Mouse (Mus musculus): ENCODE results near the gene Tmem80. TPM values are rescaled to one million over a fixed set of nuclear protein-coding genes. Genes with fewer than 3 reads are reported as not detected.

Gene Tmem80
- polyA plus RNA-seq (2014; fragmentation: Nextera tagmentation; extraction: Ambion mirVana): 29.7 and 31.9 TPM in 2 replicates

DNA sequence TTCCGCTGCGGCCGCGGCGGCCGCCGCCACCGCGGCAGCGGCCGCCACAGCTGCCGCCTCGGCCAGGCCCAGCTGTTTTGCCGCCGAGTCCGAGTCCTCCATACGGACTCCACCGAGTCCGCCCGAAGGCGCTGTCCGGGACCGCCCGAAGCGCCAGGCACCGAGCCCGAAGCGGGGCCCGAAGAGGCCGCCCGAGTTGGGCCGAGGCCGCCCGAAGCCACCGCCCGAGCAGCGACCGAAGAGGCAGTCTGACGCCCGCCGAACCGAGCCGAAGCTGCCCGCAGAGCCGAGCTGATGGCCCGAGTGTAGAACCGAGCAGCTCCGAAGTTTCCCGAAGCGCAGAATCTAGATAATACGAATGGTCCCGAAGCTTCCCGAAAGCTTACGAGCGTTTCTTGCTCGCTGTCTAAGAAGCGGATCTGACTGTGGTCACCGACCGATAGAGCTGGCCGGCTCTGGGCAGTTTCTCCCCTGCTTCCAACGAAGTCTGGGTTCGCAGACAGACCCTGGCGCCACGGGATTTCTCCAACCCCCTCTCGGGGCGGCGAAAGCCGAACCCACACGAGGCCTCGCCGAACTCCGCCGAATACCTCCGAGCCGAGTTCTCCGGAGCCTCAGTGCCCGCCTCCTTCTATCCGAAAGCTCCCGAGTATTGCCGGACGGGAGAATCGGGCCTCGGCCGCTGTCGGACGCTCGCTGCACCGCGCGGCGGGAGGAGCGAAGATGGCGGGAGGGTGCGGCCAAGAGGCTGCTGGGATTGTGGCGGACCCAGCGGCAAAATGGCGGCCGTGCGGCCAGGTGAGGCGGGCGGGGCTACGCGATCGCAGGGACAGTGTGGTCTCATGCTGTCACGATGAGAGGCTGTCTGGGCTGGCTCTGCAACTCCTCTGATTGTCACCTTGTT, at the start of gene Tmem80, which contains the start of gene Deaf1:
Gene Tmem80 (plus strand): TSS at position 271 of the 904 bp plus-strand sequence.
Gene Deaf1 (minus strand): TSS at position 222 of the 904 bp plus-strand sequence.
- ATAC-seq (ENCODE audit: low FRiP score): peak; percentile 96
- peak within 1 kb of the TSS; percentile 99 for H3K27ac ChIP-seq (ENCODE audit: low read depth, low read length)
- H3K27me3 ChIP-seq (ENCODE audit: control insufficient read depth, insufficient read depth, low read length): no peaks in the 10 kb centered on the region
- peak within 1 kb of the TSS; percentile 68 for H3K4me3 ChIP-seq (ENCODE audit: low read depth, low read length)
- H3K9ac ChIP-seq (ENCODE audit: low read depth, low read length): peak within 1 kb of the TSS; percentile 95
- H3K4me1 ChIP-seq (replicated peaks; ENCODE audit: control insufficient read depth, insufficient read depth, low read length): peaks cover 11% of the 10 kb centered on the region
- H3K9me3 ChIP-seq (ENCODE audit: control insufficient read depth, low read length): no peaks in the 10 kb centered on the region
- H3K4me2 ChIP-seq (replicated peaks; ENCODE audit: low read depth, low read length): peak within 1 kb of the TSS; percentile 97
- DNase-seq (ENCODE audit: low spot score): peak; percentile 98
- under 1% methylated on average over 105 of the region's 105 CpGs for WGBS
- peaks cover 5% of the 10 kb centered on the region; the same call in 1 of the 2 replicates for H3K36me3 ChIP-seq (ENCODE audit: control insufficient read depth, insufficient read depth, low read length)

DNA sequence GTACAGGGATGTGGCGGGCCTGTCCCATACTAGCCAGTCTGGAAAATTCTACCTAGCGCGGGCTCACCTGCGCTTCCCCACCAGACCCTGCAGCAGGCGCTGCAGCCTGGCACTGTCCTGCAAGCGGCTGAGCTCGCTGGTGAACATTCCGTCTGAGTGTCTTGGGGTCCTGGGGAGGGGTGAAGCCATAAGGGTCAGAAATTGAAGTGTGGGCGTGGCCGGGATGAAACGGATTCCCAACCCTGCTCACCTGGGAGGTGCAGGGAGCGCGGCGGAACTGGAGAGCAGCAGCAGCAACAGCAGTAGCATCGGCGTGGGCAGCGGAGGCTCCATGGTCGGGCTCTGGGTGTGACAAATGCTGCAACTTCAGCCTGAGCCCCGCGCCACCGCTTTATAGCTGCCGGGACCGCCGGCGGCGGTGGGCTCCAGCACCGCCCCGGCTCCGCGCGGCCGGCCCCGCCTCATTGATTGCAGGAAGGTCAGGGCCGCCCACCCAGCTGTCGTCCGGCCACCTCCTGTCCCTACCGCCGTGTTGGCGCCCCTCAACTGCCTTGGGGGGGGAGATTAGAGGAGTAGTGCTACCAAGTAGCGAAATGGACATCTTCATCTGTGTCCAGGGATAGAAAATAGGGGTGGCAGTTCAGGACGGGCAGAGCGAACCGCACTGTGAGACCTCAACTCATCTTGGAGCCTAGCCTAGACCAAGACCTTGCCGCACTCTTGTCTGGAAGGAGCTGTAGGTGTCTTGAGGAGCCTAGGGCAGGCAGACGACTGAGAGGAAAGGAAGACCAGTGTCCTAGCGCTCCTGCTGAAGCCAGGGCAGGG, 48.6 kb upstream of the Tmem80 start, which contains the start of gene Sct:
Gene Sct (minus strand): TSS at position 368 of the 825 bp plus-strand sequence.
- Histone ChIP-seq H3K36me3 (ENCODE audit: control insufficient read depth, insufficient read depth, low read length) (no peaks in the 10 kb centered on the region), H3K4me1 (replicated peaks; ENCODE audit: control insufficient read depth, insufficient read depth, low read length) (peaks cover 5% of the 10 kb centered on the region; the same call in 1 of the 2 replicates), H3K4me3 (ENCODE audit: low read depth, low read length) (peak within 1 kb of the TSS; percentile 38), H3K9me3 (ENCODE audit: control insufficient read depth, low read length) (no peaks in the 10 kb centered on the region), H3K27me3 (ENCODE audit: control insufficient read depth, insufficient read depth, low read length) (0 out of 2 replicates have a peak, but pooled peaks cover 3% of the 10 kb centered on the region), H3K4me2 (replicated peaks; ENCODE audit: low read depth, low read length) (peak within 1 kb of the TSS; percentile 87), H3K27ac (ENCODE audit: low read depth, low read length) (no peak within 1 kb of the TSS), H3K9ac (ENCODE audit: low read depth, low read length) (peak within 1 kb of the TSS; percentile 39)
- 2% methylated on average over 42 of the region's 46 CpGs for WGBS
- ATAC-seq (ENCODE audit: low FRiP score): peak; percentile 73
- DNase-seq (ENCODE audit: low spot score): peak; percentile 72

DNA sequence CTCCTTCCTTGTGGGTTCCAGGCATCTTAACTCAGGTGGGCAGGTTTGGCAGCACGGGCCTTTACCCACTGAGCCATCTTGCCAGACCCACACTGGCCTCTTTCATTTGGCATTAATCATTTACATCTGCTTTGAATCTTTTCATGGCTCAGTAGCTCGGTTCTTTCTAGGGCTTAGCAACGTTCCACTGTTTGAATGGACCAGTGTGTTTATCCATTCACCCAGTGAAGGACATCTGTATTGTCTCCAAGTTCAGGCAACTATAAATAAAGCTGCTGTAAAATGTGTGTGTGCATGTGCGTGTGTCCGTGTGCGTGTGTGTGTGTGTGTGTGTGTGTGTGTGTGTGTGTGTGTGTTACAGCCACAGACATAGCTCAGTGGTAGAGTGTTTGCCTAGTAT, 46.1 kb upstream of the Tmem80 start:
- no peak overlapping the region for H3K27ac ChIP-seq (ENCODE audit: low read depth, low read length)
- no peak for DNase-seq (ENCODE audit: low spot score)
- no peaks in the 10 kb centered on the region for H3K9me3 ChIP-seq (ENCODE audit: control insufficient read depth, low read length)
- H3K9ac ChIP-seq (ENCODE audit: low read depth, low read length): no peak overlapping the region
- 0 out of 2 replicates have a peak, but pooled peaks cover 3% of the 10 kb centered on the region for H3K27me3 ChIP-seq (ENCODE audit: control insufficient read depth, insufficient read depth, low read length)
- H3K4me3 ChIP-seq (ENCODE audit: low read depth, low read length): no peak overlapping the region
- no peaks in the 10 kb centered on the region for H3K36me3 ChIP-seq (ENCODE audit: control insufficient read depth, insufficient read depth, low read length)
- no peak for ATAC-seq (ENCODE audit: low FRiP score)
- no peak overlapping the region for H3K4me2 ChIP-seq (replicated peaks; ENCODE audit: low read depth, low read length)
- WGBS: 52% methylated on average over 6 of the region's 6 CpGs
- peaks cover 5% of the 10 kb centered on the region; the same call in 1 of the 2 replicates for H3K4me1 ChIP-seq (replicated peaks; ENCODE audit: control insufficient read depth, insufficient read depth, low read length)

DNA sequence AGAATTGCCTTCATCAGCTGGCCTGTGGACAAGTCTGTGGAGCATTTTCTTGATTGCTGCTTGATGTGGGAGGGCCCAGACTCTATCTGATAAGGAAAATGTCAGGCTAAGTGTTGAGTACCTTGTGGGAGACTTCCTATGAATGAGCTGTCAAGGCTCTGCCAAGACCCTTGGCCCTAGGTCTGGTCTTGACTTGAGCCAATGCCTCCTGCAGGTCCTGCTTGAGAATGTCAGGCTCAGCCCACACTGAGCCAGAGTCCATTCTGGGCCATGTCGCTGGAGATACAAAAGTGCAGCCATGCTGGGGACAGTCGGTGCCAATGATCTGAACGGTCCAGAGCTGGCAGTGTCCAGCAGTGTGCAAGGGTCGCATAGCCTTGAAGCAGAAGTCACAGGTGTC, 44.8 kb upstream of the Tmem80 start:
- H3K27ac ChIP-seq (ENCODE audit: low read depth, low read length): no peak overlapping the region
- H3K36me3 ChIP-seq (ENCODE audit: control insufficient read depth, insufficient read depth, low read length): no peaks in the 10 kb centered on the region
- no peak overlapping the region for H3K9ac ChIP-seq (ENCODE audit: low read depth, low read length)
- no peak overlapping the region for H3K4me2 ChIP-seq (replicated peaks; ENCODE audit: low read depth, low read length)
- DNase-seq (ENCODE audit: low spot score) (no peak), ATAC-seq (ENCODE audit: low FRiP score) (no peak)
- H3K4me3 ChIP-seq (ENCODE audit: low read depth, low read length): no peak overlapping the region
- H3K4me1 ChIP-seq (replicated peaks; ENCODE audit: control insufficient read depth, insufficient read depth, low read length): peaks cover 5% of the 10 kb centered on the region; the same call in 1 of the 2 replicates
- no peaks in the 10 kb centered on the region for H3K9me3 ChIP-seq (ENCODE audit: control insufficient read depth, low read length)
- 0 out of 2 replicates have a peak, but pooled peaks cover 3% of the 10 kb centered on the region for H3K27me3 ChIP-seq (ENCODE audit: control insufficient read depth, insufficient read depth, low read length)
- WGBS: 81% methylated on average over 4 of the region's 4 CpGs

DNA sequence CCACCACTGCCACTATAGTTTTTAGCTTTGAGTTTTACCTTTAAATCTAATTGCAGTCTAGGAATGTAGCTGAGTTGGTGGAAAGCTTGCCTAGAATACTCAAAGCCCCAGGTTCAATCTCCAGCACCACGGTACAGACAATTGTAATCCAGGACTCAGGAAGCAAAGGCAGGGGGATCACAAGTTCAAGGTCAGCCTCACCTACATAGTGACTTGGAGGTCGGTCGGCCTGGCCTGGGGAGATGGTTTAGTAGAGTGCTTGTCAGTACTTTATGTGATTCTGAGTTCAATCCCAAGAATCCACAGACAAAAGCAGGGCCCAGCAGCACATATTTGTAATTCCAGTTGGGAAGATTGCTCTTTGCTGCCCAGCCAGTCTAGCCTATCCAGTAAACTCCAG, 39.5 kb upstream of the Tmem80 start:
- H3K4me1 ChIP-seq (replicated peaks; ENCODE audit: control insufficient read depth, insufficient read depth, low read length): peaks cover 3% of the 10 kb centered on the region; the same call in 1 of the 2 replicates
- 82% methylated on average over 3 of the region's 3 CpGs for WGBS
- ATAC-seq (ENCODE audit: low FRiP score) (no peak), DNase-seq (ENCODE audit: low spot score) (no peak)
- H3K4me2 ChIP-seq (replicated peaks; ENCODE audit: low read depth, low read length): no peak overlapping the region
- no peak overlapping the region for H3K27ac ChIP-seq (ENCODE audit: low read depth, low read length)
- H3K9ac ChIP-seq (ENCODE audit: low read depth, low read length): no peak overlapping the region
- H3K27me3 ChIP-seq (ENCODE audit: control insufficient read depth, insufficient read depth, low read length): peaks cover 30% of the 10 kb centered on the region
- no peak overlapping the region for H3K4me3 ChIP-seq (ENCODE audit: low read depth, low read length)
- H3K9me3 ChIP-seq (ENCODE audit: control insufficient read depth, low read length): no peaks in the 10 kb centered on the region
- H3K36me3 ChIP-seq (ENCODE audit: control insufficient read depth, insufficient read depth, low read length): no peaks in the 10 kb centered on the region

DNA sequence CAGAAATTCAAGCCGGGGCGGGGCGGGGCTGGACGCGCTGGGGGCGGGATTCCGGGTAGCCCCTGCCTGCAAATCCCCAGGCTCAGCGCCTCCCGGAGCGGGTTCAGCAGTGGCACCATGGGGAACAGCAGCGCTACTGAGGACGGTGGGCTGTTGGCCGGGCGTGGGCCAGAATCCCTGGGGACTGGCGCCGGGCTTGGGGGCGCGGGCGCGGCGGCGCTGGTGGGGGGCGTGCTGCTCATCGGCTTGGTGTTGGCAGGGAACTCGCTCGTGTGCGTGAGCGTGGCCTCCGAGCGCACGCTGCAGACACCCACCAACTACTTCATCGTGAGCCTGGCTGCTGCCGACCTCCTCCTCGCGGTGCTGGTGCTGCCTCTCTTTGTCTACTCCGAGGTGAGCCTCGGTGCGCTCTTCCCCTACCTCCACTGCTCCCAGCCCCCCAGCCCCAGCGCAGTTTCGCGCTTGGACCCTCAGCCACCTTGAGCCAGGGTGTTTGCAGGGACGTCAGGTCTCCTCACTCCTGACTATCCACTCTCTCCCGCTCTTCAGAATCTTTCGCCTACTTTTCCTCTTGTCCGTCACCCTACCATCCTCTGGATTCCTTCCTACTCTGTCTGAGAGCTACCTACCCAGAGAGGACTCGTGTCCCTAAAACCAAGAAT, 35.5 kb upstream of the Tmem80 start, which contains the start of gene Drd4:
Gene Drd4 (plus strand): TSS at position 86 of the 662 bp plus-strand sequence.
- Histone ChIP-seq H3K27ac (ENCODE audit: low read depth, low read length) (no peak within 1 kb of the TSS), H3K27me3 (ENCODE audit: control insufficient read depth, insufficient read depth, low read length) (peaks cover 58% of the 10 kb centered on the region), H3K4me1 (replicated peaks; ENCODE audit: control insufficient read depth, insufficient read depth, low read length) (peaks cover 7% of the 10 kb centered on the region), H3K4me2 (replicated peaks; ENCODE audit: low read depth, low read length) (peak within 1 kb of the TSS; percentile 77), H3K4me3 (ENCODE audit: low read depth, low read length) (peak within 1 kb of the TSS; percentile 37), H3K9me3 (ENCODE audit: control insufficient read depth, low read length) (no peaks in the 10 kb centered on the region), H3K36me3 (ENCODE audit: control insufficient read depth, insufficient read depth, low read length) (no peaks in the 10 kb centered on the region), H3K9ac (ENCODE audit: low read depth, low read length) (peak within 1 kb of the TSS; percentile 67; the same call in 1 of the 2 replicates)
- DNase-seq (ENCODE audit: low spot score) (peak; percentile 53), ATAC-seq (ENCODE audit: low FRiP score) (peak; percentile 48; the same call in 1 of the 2 replicates)
- WGBS: 2% methylated on average over 45 of the region's 46 CpGs

DNA sequence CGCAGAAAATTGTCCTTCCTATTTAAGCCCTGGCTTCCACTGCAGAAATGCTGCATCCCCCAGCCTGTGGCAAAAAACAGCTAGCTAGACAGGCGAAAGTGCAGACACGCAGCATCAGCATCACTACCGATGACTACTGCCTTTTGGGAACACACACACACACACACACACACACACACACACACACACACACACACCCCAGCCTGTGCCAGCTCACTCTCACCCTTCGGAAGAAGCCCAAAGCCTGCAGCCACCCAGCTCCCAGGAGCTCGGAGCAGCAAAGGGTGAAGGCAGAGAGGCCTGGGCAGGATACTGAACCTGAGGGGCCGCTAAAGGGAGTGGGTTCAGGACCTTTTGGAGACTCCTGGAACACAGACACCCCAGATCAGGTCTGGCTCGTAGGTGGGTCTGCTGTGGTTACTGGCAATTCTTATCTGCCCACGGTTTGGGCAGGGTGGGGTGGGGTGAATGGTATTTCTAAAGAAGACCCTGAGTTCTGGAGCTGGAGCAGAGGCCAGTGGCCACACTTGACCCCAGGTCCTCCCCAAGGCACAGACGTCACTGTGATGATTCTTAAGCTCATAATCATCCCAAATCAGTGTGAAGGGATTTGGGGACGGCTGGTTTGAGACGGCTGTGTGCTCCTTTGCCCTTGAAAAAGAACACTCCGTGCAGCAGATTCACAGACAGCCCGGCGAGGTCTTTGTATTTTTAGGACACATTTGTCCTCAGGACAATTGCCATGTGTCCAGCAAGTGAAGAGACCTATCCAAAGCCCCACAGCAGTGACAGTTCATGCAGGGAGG, 34.8 kb upstream of the Tmem80 start:
- peak overlapping the region; percentile 67; the same call in 1 of the 2 replicates for H3K9ac ChIP-seq (ENCODE audit: low read depth, low read length)
- H3K36me3 ChIP-seq (ENCODE audit: control insufficient read depth, insufficient read depth, low read length): no peaks in the 10 kb centered on the region
- H3K4me2 ChIP-seq (replicated peaks; ENCODE audit: low read depth, low read length): peak overlapping the region; percentile 77
- DNase-seq (ENCODE audit: low spot score) (peak; percentile 31), ATAC-seq (ENCODE audit: low FRiP score) (no peak)
- H3K4me1 ChIP-seq (replicated peaks; ENCODE audit: control insufficient read depth, insufficient read depth, low read length): peaks cover 7% of the 10 kb centered on the region
- 34% methylated on average over 15 of the region's 15 CpGs for WGBS
- H3K9me3 ChIP-seq (ENCODE audit: control insufficient read depth, low read length): no peaks in the 10 kb centered on the region
- H3K4me3 ChIP-seq (ENCODE audit: low read depth, low read length): peak overlapping the region; percentile 37
- peaks cover 58% of the 10 kb centered on the region for H3K27me3 ChIP-seq (ENCODE audit: control insufficient read depth, insufficient read depth, low read length)
- H3K27ac ChIP-seq (ENCODE audit: low read depth, low read length): no peak overlapping the region

All from hindbrain, embryonic 11.5 days (tissue).